Mouse (Mus musculus) thymus, adult 2 months (tissue): ENCODE measurements around the gene Atp8b2. TPM values are rescaled to one million over a fixed set of nuclear protein-coding genes. Genes with fewer than 3 reads are reported as not detected.

Experiments
- DNase-seq: peaks from one replicate; pipeline ENCODE4 v3.0.0; 2021
- H3K27ac ChIP-seq: fragments of 200-500 bp; 2 replicates; pipeline ENCODE4 v1.5.1; 2012; ENCODE audit warnings: low read length, control low read depth; ENCODE audit not compliant: control insufficient read depth, insufficient read depth
- H3K27me3 ChIP-seq: fragments of 200-500 bp; 2 replicates; pipeline ENCODE4 v1.6.1; 2012; ENCODE audit warnings: mild to moderate bottlenecking, low read length, moderate library complexity, mixed read lengths; ENCODE audit not compliant: control insufficient read depth, insufficient read depth
- H3K36me3 ChIP-seq: fragments of 200-500 bp; 2 replicates; pipeline ENCODE4 v1.6.1; 2012; ENCODE audit warnings: mild to moderate bottlenecking, low read length, moderate library complexity; ENCODE audit not compliant: control insufficient read depth, insufficient read depth
- H3K4me1 ChIP-seq: fragments of 200-500 bp; replicated peaks from 2 replicates; pipeline ENCODE4 v1.6.1; 2012; ENCODE audit warnings: low read length; ENCODE audit not compliant: control insufficient read depth, insufficient read depth
- H3K4me3 ChIP-seq: fragments of 200-500 bp; 2 replicates; pipeline ENCODE4 v1.5.1; 2012; ENCODE audit warnings: mild to moderate bottlenecking, low read length, control low read depth, moderate library complexity; ENCODE audit not compliant: control insufficient read depth, insufficient read depth
- CTCF ChIP-seq: fragments of 200-500 bp; IDR thresholded peaks from 2 replicates; pipeline ENCODE4 v1.5.1; 2012; ENCODE audit warnings: mild to moderate bottlenecking, control low read depth, low read length, moderate library complexity, borderline replicate concordance; ENCODE audit not compliant: control insufficient read depth, poor library complexity, insufficient read depth; ENCODE audit errors: extremely low read depth
- POLR2A ChIP-seq: fragments of 200-500 bp; IDR thresholded peaks from 2 replicates; pipeline ENCODE4 v1.6.1; 2012; ENCODE audit warnings: mild to moderate bottlenecking, low read length, control low read depth, moderate library complexity; ENCODE audit not compliant: control insufficient read depth, poor library complexity, insufficient read depth; ENCODE audit errors: extremely low read depth
- WGBS: fragments of 180-500 bp; shearing (Covaris S2); methylation state at CpG from one replicate; pipeline ENCODE4 v1.1.7; 2018; 5-methylcytosine and 5-hydroxymethylcytosine counted together
- polyA plus RNA-seq: library from polyadenylated mRNA; depleted of rRNA; stranded (reverse); fragments of >200 nt; gene quantifications from 2 replicates; pipeline ENCODE4 v1.2.3, GENCODE M21; 2012

Gene Atp8b2
- polyA plus RNA-seq, 1 experiment, result 123 TPM

- Histone ChIP-seq H3K4me3 (peak overlapping the region; percentile 61), H3K27ac (no peak overlapping the region), H3K27me3 (no peaks in the 10 kb centered on the region), H3K36me3 (peaks cover 14% of the 10 kb centered on the region), H3K4me1 (peaks cover 11% of the 10 kb centered on the region)
- 20% methylated on average over 23 of the region's 23 CpGs for WGBS
- DNase-seq, result no peak
- TF ChIP-seq CTCF, result no peak
- no peak for TF ChIP-seq POLR2A
Observed at GRCm38 (mm10) chr3:89997791-89998495, 34.6 kb upstream of the Atp8b2 start.

DNA sequence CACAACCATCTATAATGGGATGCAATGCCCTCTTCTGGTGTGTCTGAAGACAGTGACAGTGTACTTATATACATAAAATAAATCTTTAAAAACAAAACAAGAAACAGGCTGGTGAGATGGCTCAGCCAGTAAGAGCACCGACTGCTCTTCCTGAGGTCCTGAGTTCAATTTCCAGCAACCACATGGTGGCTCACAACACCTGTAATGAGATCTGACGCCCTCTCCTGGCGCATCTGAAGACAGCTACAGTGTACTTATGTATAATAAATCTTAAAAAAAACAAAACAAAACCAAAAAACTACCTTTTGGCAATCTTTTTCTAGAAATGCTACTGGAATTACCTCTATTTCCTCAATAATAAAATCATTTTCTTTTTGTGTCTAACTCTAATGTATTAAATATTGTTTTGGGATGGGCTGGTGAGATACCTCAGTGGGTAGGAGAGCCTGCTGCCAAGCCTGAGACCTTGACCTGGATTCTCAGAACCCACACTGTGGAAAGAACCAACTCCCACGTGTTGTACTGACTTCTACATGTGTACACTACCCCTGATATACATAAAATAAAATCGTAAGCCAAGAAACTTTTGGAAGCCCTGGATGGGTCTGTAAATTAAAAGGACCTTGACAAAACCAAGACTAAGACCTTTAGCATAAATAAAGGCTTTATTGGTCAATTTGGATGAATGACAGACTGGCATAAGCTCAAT lies 31.7 kb upstream of the Atp8b2 start:
- no peak for TF ChIP-seq POLR2A
- no peak for TF ChIP-seq CTCF
- Histone ChIP-seq H3K4me1 (peaks cover 11% of the 10 kb centered on the region), H3K27me3 (no peaks in the 10 kb centered on the region), H3K27ac (no peak overlapping the region), H3K36me3 (peaks cover 8% of the 10 kb centered on the region; the same call in 1 of the 2 replicates), H3K4me3 (no peak overlapping the region)
- DNase-seq, result no peak
- 96% methylated on average over 5 of the region's 5 CpGs for WGBS

DNA sequence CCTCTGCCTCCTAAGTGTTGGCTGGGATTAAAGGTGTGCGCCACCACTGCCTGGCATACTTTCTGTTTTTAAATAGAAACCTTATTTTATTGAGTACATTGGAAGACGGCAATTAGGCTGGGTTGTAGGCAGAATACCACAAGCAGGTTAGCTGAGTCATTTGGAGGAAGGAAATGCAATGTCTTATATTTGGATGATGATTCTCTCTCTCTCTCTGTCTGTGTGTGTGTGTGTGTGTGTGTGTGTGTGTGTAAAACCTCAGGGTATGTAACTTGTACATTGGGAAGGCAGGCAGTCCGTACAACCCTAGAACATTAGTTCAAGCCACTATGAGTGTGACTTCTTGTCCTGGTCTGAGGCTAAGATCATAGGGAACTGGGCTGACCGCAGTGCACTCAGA lies 24.5 kb upstream of the Atp8b2 start:
- WGBS, result 16% methylated on average over 4 of the region's 4 CpGs
- no peak for TF ChIP-seq POLR2A
- no peak for TF ChIP-seq CTCF
- H3K4me3 ChIP-seq, result no peak overlapping the region

DNA sequence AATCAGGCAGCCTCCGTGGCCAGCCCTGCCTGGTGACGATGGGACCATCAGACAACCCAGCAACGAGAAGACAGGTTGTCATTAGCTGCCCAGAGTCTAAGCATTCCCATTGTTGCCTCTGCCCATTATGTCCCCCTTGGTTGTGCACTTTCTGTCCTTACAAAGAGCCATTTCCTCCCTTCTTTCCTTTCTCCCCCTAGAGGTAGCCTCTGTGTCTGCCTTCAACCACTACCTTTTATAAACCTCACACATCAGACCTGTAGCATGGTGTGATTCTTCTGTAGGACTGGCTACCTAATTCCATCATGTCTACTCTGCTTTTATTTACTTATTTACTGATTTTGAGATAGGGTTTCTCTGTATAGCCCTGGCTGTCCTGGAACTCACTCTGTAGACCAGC lies 23.9 kb upstream of the Atp8b2 start:
- DNase-seq, result no peak
- Histone ChIP-seq H3K27ac (no peak overlapping the region), H3K4me1 (no peaks in the 10 kb centered on the region), H3K27me3 (no peaks in the 10 kb centered on the region), H3K36me3 (no peaks in the 10 kb centered on the region), H3K4me3 (no peak overlapping the region)
- TF ChIP-seq POLR2A (no peak), CTCF (no peak)
- WGBS, result 70% methylated on average over 3 of the region's 3 CpGs

More for the DNA sequence above, 24.5 kb upstream of the Atp8b2 start:
- Histone ChIP-seq H3K36me3 (no peaks in the 10 kb centered on the region), H3K4me1 (no peaks in the 10 kb centered on the region), H3K27me3 (no peaks in the 10 kb centered on the region), H3K27ac (no peak overlapping the region)
- DNase-seq, result no peak

DNA sequence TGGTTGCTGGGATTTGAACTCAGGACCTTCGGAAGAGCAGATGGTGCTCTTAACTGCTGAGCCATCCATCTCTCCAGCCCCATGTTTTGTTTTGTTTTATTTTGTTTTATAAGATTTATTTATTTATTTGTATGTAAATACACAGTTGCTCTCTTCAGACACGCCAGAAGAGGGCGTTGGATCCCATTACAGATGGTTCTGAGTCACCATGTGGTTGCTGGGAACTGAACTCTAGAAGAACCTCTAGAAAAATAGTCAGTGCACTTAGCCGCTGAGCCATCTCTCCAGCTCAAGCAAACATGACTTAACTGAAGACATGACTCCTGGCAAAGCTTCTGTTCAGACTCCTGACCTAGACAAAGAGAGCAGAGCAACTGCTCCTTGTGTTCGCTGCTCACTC lies 19.1 kb upstream of the Atp8b2 start:
- Histone ChIP-seq H3K36me3 (no peaks in the 10 kb centered on the region), H3K4me3 (no peak overlapping the region), H3K27ac (no peak overlapping the region), H3K4me1 (no peaks in the 10 kb centered on the region), H3K27me3 (no peaks in the 10 kb centered on the region)
- TF ChIP-seq CTCF (no peak), POLR2A (no peak)
- 83% methylated on average over 5 of the region's 5 CpGs for WGBS
- no peak for DNase-seq

GRCm38 (mm10) chr3:89976859-89977258 lies 13.6 kb upstream of the Atp8b2 start:
- Histone ChIP-seq H3K36me3 (no peaks in the 10 kb centered on the region), H3K27ac (no peak overlapping the region), H3K4me1 (no peaks in the 10 kb centered on the region), H3K27me3 (no peaks in the 10 kb centered on the region), H3K4me3 (no peak overlapping the region)
- DNase-seq, result no peak
- TF ChIP-seq POLR2A (no peak), CTCF (no peak)

GRCm38 (mm10) chr3:89968509-89968908 lies 5.2 kb upstream of the Atp8b2 start:
- Histone ChIP-seq H3K27me3 (no peaks in the 10 kb centered on the region), H3K4me3 (no peak overlapping the region), H3K36me3 (no peaks in the 10 kb centered on the region), H3K4me1 (peaks cover 6% of the 10 kb centered on the region), H3K27ac (no peak overlapping the region)
- TF ChIP-seq POLR2A (no peak), CTCF (no peak)
- 43% methylated on average over 7 of the region's 7 CpGs for WGBS
- DNase-seq, result no peak
